Mouse (Mus musculus) MEL (cell line): ENCODE results near the gene Vash1. TPM values are rescaled to one million over a fixed set of nuclear protein-coding genes. Genes with fewer than 3 reads are reported as not detected.

Experiments
- DNase-seq: peaks from one replicate; pipeline ENCODE4 v3.0.0; 2011; ENCODE audit warnings: low read depth, low spot score
- H3K27ac ChIP-seq: 2 replicates; pipeline ENCODE4 v1.5.1; 2012; ENCODE audit warnings: low read depth, mild to moderate bottlenecking, control low read depth, low read length, moderate library complexity; ENCODE audit not compliant: control insufficient read depth
- H3K27me3 ChIP-seq, 2 experiments: fragments of 150-350 bp in 1 of 2; sonication (generic) in 1 of 2; 2 replicates each; pipeline ENCODE4 v1.6.1; 2012; ENCODE audit warnings: low read length in 2 of 2, mild to moderate bottlenecking in 2 of 2, improper control_type of control experiment in 1 of 2, moderate library complexity in 1 of 2; ENCODE audit not compliant: insufficient read depth in 2 of 2, control insufficient read depth in 1 of 2
- H3K36me3 ChIP-seq, 2 experiments: 2 replicates each; pipeline ENCODE4 v1.6.1; 2012 to 2014; ENCODE audit warnings: low read length in 2 of 2, improper control_type of control experiment in 1 of 2, inconsistent platforms in 1 of 2, mild to moderate bottlenecking in 1 of 2; ENCODE audit not compliant: insufficient read depth in 2 of 2, control insufficient read depth in 1 of 2
- H3K4me1 ChIP-seq, 2 experiments: fragments of 150-350 bp in 1 of 2; sonication (generic) in 1 of 2; 2 replicates each; pipeline ENCODE4 v1.6.1; 2012; ENCODE audit warnings: low read length in 2 of 2, improper control_type of control experiment in 1 of 2, mild to moderate bottlenecking in 1 of 2; ENCODE audit not compliant: insufficient read depth in 2 of 2, control insufficient read depth in 1 of 2
- H3K4me3 ChIP-seq, 2 experiments: fragments of 150-350 bp in 1 of 2; sonication (generic) in 1 of 2; 2 replicates each; pipeline ENCODE4 v1.5.1; 2012; ENCODE audit warnings: low read depth in 2 of 2, low read length in 2 of 2, mild to moderate bottlenecking in 2 of 2, moderate library complexity in 2 of 2, control low read depth in 1 of 2, improper control_type of control experiment in 1 of 2; ENCODE audit not compliant: control insufficient read depth in 1 of 2, insufficient read depth in 1 of 2
- H3K79me2 ChIP-seq: 2 replicates; pipeline ENCODE4 v1.6.1; 2012; ENCODE audit warnings: mild to moderate bottlenecking, low read length, moderate library complexity; ENCODE audit not compliant: control insufficient read depth, poor library complexity, insufficient read depth
- H3K9ac ChIP-seq: 2 replicates; pipeline ENCODE4 v1.6.1; 2012; ENCODE audit warnings: low read depth, mild to moderate bottlenecking, control low read depth, low read length, moderate library complexity; ENCODE audit not compliant: control insufficient read depth, poor library complexity, severe bottlenecking
- H3K9me3 ChIP-seq: fragments of 150-350 bp; sonication (generic); replicated peaks from 2 replicates; pipeline ENCODE4 v1.6.1; 2012; ENCODE audit warnings: mild to moderate bottlenecking, low read length, improper control_type of control experiment, moderate library complexity; ENCODE audit not compliant: insufficient read depth
- BHLHE40 ChIP-seq: IDR thresholded peaks from 2 replicates; pipeline ENCODE4 v1.6.1; 2012; ENCODE audit warnings: low read depth, mild to moderate bottlenecking, inconsistent platforms, low read length, improper control_type of control experiment, borderline replicate concordance
- CHD2 ChIP-seq: IDR thresholded peaks from 2 replicates; pipeline ENCODE4 v1.6.1; 2011; ENCODE audit warnings: low read length, improper control_type of control experiment
- CTCF ChIP-seq, 3 experiments: IDR thresholded peaks in 2 of 3; conservative IDR thresholded peaks in 1 of 3; 2 replicates each; pipeline ENCODE4 v1.5.1; 2011 to 2012; ENCODE audit warnings: low read length in 3 of 3, low read depth in 2 of 3, mild to moderate bottlenecking in 2 of 3, improper control_type of control experiment in 1 of 3, inconsistent platforms in 1 of 3, mixed read lengths in 1 of 3, moderate library complexity in 1 of 3; ENCODE audit not compliant: control insufficient read depth in 1 of 3, insufficient read depth in 1 of 3, poor library complexity in 1 of 3, severe bottlenecking in 1 of 3
- ELF1 ChIP-seq: IDR thresholded peaks from 2 replicates; pipeline ENCODE4 v1.6.1; 2014; ENCODE audit warnings: low read depth, mild to moderate bottlenecking, inconsistent platforms, low read length, improper control_type of control experiment, moderate library complexity
- EP300 ChIP-seq, 2 experiments: IDR thresholded peaks; 2 replicates each; pipeline ENCODE4 v1.6.1; 2011; ENCODE audit warnings: improper control_type of control experiment in 2 of 2, low read length in 2 of 2, low read depth in 1 of 2, mild to moderate bottlenecking in 1 of 2
- ETS1 ChIP-seq: IDR thresholded peaks from 2 replicates; pipeline ENCODE4 v1.6.1; 2012; ENCODE audit warnings: low read depth, mild to moderate bottlenecking, inconsistent platforms, low read length, improper control_type of control experiment, moderate library complexity
- MEF2A ChIP-seq: IDR thresholded peaks from 2 replicates; pipeline ENCODE4 v1.6.1; 2014; ENCODE audit warnings: low read depth, mild to moderate bottlenecking, inconsistent platforms, low read length, improper control_type of control experiment; ENCODE audit not compliant: poor library complexity, insufficient replicate concordance, severe bottlenecking; ENCODE audit errors: extremely low read depth
- NELFE ChIP-seq: IDR thresholded peaks from 2 replicates; pipeline ENCODE4 v1.6.1; 2011; ENCODE audit warnings: low read depth, low read length, improper control_type of control experiment
- POLR2AphosphoS2 ChIP-seq: IDR thresholded peaks from 2 replicates; pipeline ENCODE4 v1.6.1; 2011; ENCODE audit warnings: low read length, improper control_type of control experiment
- RAD21 ChIP-seq: IDR thresholded peaks from 2 replicates; pipeline ENCODE4 v1.6.1; 2011; ENCODE audit warnings: mild to moderate bottlenecking, low read depth, low read length, improper control_type of control experiment
- RCOR1 ChIP-seq: IDR thresholded peaks from 2 replicates; pipeline ENCODE4 v1.6.1; 2012; ENCODE audit warnings: low read depth, mild to moderate bottlenecking, inconsistent platforms, low read length, improper control_type of control experiment
- SIN3A ChIP-seq: IDR thresholded peaks from 2 replicates; pipeline ENCODE4 v1.6.1; 2012; ENCODE audit warnings: low read length, improper control_type of control experiment, inconsistent platforms
- SMC3 ChIP-seq: IDR thresholded peaks from 2 replicates; pipeline ENCODE4 v1.6.1; 2011; ENCODE audit warnings: low read depth, low read length, improper control_type of control experiment
- UBTF ChIP-seq: IDR thresholded peaks from 2 replicates; pipeline ENCODE4 v1.6.1; 2012; ENCODE audit warnings: low read depth, mild to moderate bottlenecking, inconsistent platforms, low read length, improper control_type of control experiment, moderate library complexity, borderline replicate concordance; ENCODE audit not compliant: insufficient read depth
- USF1 ChIP-seq: IDR thresholded peaks from 2 replicates; pipeline ENCODE4 v1.6.1; 2014; ENCODE audit warnings: low read depth, mild to moderate bottlenecking, inconsistent platforms, low read length, improper control_type of control experiment, moderate library complexity
- USF2 ChIP-seq, 2 experiments: IDR thresholded peaks; 2 replicates each; pipeline ENCODE4 v1.6.1; 2011 to 2012; ENCODE audit warnings: improper control_type of control experiment in 2 of 2, low read length in 2 of 2, borderline replicate concordance in 1 of 2, inconsistent platforms in 1 of 2, low read depth in 1 of 2, mild to moderate bottlenecking in 1 of 2; ENCODE audit not compliant: insufficient read depth in 1 of 2
- ZKSCAN1 ChIP-seq: IDR thresholded peaks from 2 replicates; pipeline ENCODE4 v1.6.1; 2012; ENCODE audit warnings: low read depth, mild to moderate bottlenecking, inconsistent platforms, low read length, improper control_type of control experiment, moderate library complexity
- ZNF384 ChIP-seq: IDR thresholded peaks from 2 replicates; pipeline ENCODE4 v1.6.1; 2012; ENCODE audit warnings: low read depth, mild to moderate bottlenecking, inconsistent platforms, low read length, improper control_type of control experiment
- polyA plus RNA-seq, 2 experiments: library from polyadenylated mRNA; stranded (reverse) in 1 of 2; unstranded in 1 of 2; fragments of >175 nt in 1 of 2; fragments of >200 nt in 1 of 2; gene quantifications; 2 replicates each; pipeline versions ENCODE4 v1.2.1 to v1.2.4; 2012; ENCODE audit warnings: low replicate concordance in 2 of 2, low read depth in 1 of 2; ENCODE audit not compliant: insufficient read length in 2 of 2, insufficient read depth in 1 of 2, missing spikeins in 1 of 2
- total RNA-seq: library from RNA; depleted of rRNA; stranded (reverse); fragments of 300-350 nt; gene quantifications from 2 replicates; pipeline ENCODE4 v1.2.3, GENCODE M21; 2012

The Vash1 gene
- total and polyA plus RNA-seq, 3 experiments = 0.24 to 0.39 TPM; not detected in 1

DNA sequence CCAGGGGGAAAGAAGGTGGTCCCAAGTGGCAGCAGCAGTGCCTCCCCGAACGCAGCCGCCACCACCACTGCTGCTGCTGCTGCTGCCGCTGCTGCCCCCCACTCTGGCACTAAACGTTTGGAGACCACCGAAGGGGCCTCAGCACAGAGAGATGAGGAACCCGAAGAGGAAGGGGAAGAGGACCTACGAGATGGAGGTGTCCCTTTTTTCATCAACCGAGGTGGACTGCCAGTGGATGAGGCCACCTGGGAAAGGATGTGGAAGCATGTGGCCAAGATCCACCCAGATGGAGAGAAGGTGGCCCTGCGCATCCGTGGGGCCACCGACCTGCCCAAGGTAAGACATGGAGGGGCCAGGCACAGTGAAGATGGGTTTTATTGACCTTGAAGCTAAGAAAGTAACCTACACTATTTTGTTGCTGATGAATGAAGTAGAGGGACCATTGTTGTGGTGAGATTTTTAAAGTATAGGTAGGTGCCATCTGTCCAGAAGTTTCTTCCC, 1.5 kb downstream of the Vash1 start:
- H3K36me3 ChIP-seq = no peaks in the 10 kb centered on the region
- no peak overlapping the region for H3K9ac ChIP-seq
- DNase-seq = no peak
- H3K9me3 ChIP-seq = no peaks in the 10 kb centered on the region
- TF ChIP-seq RAD21 = no peak
- no peak for TF ChIP-seq ELF1
- no peak for TF ChIP-seq USF2 (IDR thresholded peaks at IDR 0.05; ENCODE audit: borderline replicate concordance in 1 of 2, insufficient read depth in 1 of 2, low read depth in 1 of 2, low read length in 2 of 2)
- TF ChIP-seq SIN3A = no peak
- TF ChIP-seq UBTF = no peak
- TF ChIP-seq ETS1 = no peak
- TF ChIP-seq BHLHE40 = no peak
- no peak for TF ChIP-seq NELFE
- TF ChIP-seq, all 39 proteins: peak for 0
- no peaks in the 10 kb centered on the region; the same call in 1 of the 2 replicates for H3K79me2 ChIP-seq
- no peak overlapping the region for H3K4me3 ChIP-seq
- no peak overlapping the region for H3K27ac ChIP-seq
- no peaks in the 10 kb centered on the region; a peak in 1 of 4 replicates for H3K27me3 ChIP-seq
- H3K4me1 ChIP-seq = peaks cover 0 to 5% of the 10 kb centered on the region in 2 experiments; a peak in 1 of 4 replicates

DNA sequence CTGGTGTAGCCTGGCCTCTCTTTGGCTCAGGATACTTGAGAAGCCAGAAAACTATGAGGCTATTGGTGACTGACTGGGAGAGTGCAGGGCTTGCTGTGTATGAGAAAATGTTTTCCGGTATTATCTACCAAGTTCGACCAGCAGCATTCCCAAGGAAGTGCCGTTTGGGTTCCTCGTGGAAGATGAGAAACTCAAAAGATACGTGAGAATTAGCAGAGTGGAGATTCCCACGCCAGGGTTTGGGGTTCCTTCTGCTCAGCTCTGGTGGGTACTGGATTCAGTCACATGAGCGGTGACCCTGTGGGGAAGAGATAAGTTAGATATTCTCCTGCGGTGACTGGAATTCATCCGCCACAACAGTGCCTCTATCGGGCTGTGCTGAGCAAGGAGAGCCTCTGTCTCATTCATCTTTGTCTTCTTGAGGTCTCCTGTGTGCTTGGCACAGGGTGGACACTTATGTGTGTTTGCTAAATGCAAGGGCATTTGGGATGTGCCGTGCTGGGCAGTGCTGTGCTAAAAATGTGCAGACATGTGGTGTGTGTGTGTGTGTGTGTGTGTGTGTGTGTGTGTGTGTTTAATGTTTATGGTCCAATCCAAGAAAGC, 2.2 kb downstream of the Vash1 start:
- H3K27me3 ChIP-seq = no peaks in the 10 kb centered on the region; a peak in 1 of 4 replicates
- no peaks in the 10 kb centered on the region for H3K9me3 ChIP-seq
- DNase-seq = peak; percentile 40
- no peaks in the 10 kb centered on the region; the same call in 1 of the 2 replicates for H3K79me2 ChIP-seq
- TF ChIP-seq CHD2 (no peak), ZKSCAN1 (no peak), ZNF384 (no peak), SMC3 (no peak), MEF2A (no peak), NELFE (no peak), BHLHE40 (peak; percentile 77), USF1 (peak; percentile 59), POLR2AphosphoS2 (no peak), CTCF (IDR thresholded peaks at IDR 0.05 in 2 of 3, conservative IDR thresholded peaks at IDR 0.05 in 1 of 3; ENCODE audit: control insufficient read depth in 1 of 3, insufficient read depth in 1 of 3, low read depth in 2 of 3, low read length in 3 of 3, poor library complexity in 1 of 3, severe bottlenecking in 1 of 3) (no peak), EP300 (IDR thresholded peaks at IDR 0.05; ENCODE audit: low read depth in 1 of 2, low read length in 2 of 2) (no peak), RCOR1 (no peak), ETS1 (no peak)
- no peak overlapping the region for H3K9ac ChIP-seq
- H3K36me3 ChIP-seq = no peaks in the 10 kb centered on the region
- peaks cover 0 to 5% of the 10 kb centered on the region in 2 experiments; a peak in 1 of 4 replicates for H3K4me1 ChIP-seq
- H3K27ac ChIP-seq = no peak overlapping the region
- H3K4me3 ChIP-seq = no peak overlapping the region
